Mouse (Mus musculus): ENCODE measurements at regions not wholly inside any gene's neighbourhood (a gene's known extent, or its start where the extent isn't known, plus 50 kb on each side); places are given as distances from the start of the nearest gene placed in this dataset.
A peak's percentile ranks its signal among the peaks of the same experiment; 100 is the strongest.

DNA sequence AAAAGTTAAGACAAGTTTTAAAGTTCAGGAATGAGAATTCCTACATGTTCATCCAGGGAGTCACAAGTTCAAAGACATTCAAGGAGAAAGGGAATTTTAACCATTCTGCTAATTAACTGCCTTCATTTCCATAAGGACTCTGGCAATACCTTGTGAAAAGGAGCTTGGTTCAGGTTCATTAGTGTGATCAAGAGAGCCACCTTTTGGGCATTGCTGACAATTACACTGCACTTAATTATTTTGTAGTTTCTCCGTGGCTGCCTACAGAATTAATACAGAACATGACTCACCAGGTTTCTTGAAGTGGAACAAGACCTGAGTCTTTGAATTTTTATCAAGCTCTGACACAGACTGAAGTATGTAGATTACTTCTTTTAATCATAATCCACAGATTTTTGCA is 52.4 kb upstream of the Ankef1 start:
- 0 out of 2 replicates have a peak, but pooled peaks have one; percentile 28 for ATAC-seq (ENCODE audit: low FRiP score)
- Histone ChIP-seq H3K27me3 (no peaks in the 10 kb centered on the region), H3K4me3 (no peak overlapping the region), H3K4me1 (replicated peaks) (no peaks in the 10 kb centered on the region), H3K9me3 (no peaks in the 10 kb centered on the region), H3K27ac (no peak overlapping the region), H3K9ac (no peak overlapping the region), H3K4me2 (no peak overlapping the region), H3K36me3 (no peaks in the 10 kb centered on the region)
- WGBS: 0% methylated on average over 1 of the region's 1 CpGs

Measured in hindbrain, embryonic 13.5 days (tissue).